Mouse (Mus musculus): ENCODE data around the gene Apex2.
"Not testable (repeated sequence)": the region's sequence is repeated elsewhere in the genome, so short reads cannot be mapped to it uniquely, and the experiment has no call there.

Apex2 gene

GRCm38 (mm10) chrX:150589696-150590095 is at the start of gene Apex2:
Gene Apex2, minus strand, starts transcription at chrX:150589868.
- DNase-seq: no peak

GRCm38 (mm10) chrX:150636421-150636820 is 46.8 kb upstream of the Apex2 start:
- DNase-seq: no peak

- no peak for DNase-seq
Measured at GRCm38 (mm10) chrX:150598882-150599281, 9.2 kb upstream of the Apex2 start.

GRCm38 (mm10) chrX:150595016-150595760 is 5.5 kb upstream of the Apex2 start:
- DNase-seq: no peak

- DNase-seq: no peak
Measured at GRCm38 (mm10) chrX:150594176-150594575, 4.5 kb upstream of the Apex2 start.

- DNase-seq: no peak
Measured at GRCm38 (mm10) chrX:150593266-150594035, 3.8 kb upstream of the Apex2 start.

- DNase-seq: peak; percentile 67
Measured at GRCm38 (mm10) chrX:150588023-150588764, 1.5 kb downstream of the Apex2 start, which contains the start of gene Pfkfb1. Gene Pfkfb1, plus strand, starts transcription at chrX:150588229.

GRCm38 (mm10) chrX:150585116-150585515 is 4.6 kb downstream of the Apex2 start:
- no peak for DNase-seq

GRCm38 (mm10) chrX:150581921-150582320 is 7.7 kb downstream of the Apex2 start:
- no peak for DNase-seq

- no peak for DNase-seq
Measured at GRCm38 (mm10) chrX:150564644-150565357, 24.9 kb downstream of the Apex2 start.

GRCm38 (mm10) chrX:150554032-150554431 is 35.6 kb downstream of the Apex2 start:
- DNase-seq: no peak

- no peak for DNase-seq
Measured at GRCm38 (mm10) chrX:150551986-150552385, 37.7 kb downstream of the Apex2 start.

- no peak for DNase-seq
Measured at GRCm38 (mm10) chrX:150549639-150550038, 40.0 kb downstream of the Apex2 start.

GRCm38 (mm10) chrX:150547239-150547638 is 42.4 kb downstream of the Apex2 start, which contains the start of gene Alas2:
Gene Alas2, plus strand, starts transcription at chrX:150547375.
- no peak for DNase-seq

GRCm38 (mm10) chrX:150541684-150542083 is 48.0 kb downstream of the Apex2 start:
- no peak for DNase-seq

GRCm38 (mm10) chrX:150540111-150540510 is 49.6 kb downstream of the Apex2 start:
- no peak for DNase-seq

GRCm38 (mm10) chrX:150516477-150516876 is 73.2 kb downstream of the Apex2 start:
- DNase-seq: no peak

GRCm38 (mm10) chrX:150516015-150516414 is 73.7 kb downstream of the Apex2 start:
- DNase-seq: no peak

GRCm38 (mm10) chrX:150514127-150514526 is 75.5 kb downstream of the Apex2 start:
- DNase-seq: no peak

GRCm38 (mm10) chrX:150511274-150511673 is 78.4 kb downstream of the Apex2 start:
- DNase-seq: no peak

- DNase-seq: no peak
Measured at GRCm38 (mm10) chrX:150510631-150511030, 79.0 kb downstream of the Apex2 start.

- DNase-seq: no peak
Measured at GRCm38 (mm10) chrX:150508696-150509095, 81.0 kb downstream of the Apex2 start.

GRCm38 (mm10) chrX:150487811-150488210 is 101.9 kb downstream of the Apex2 start:
- DNase-seq: not testable (repeated sequence)

Data from layer of hippocampus, adult 9-11 months (tissue).